Mouse (Mus musculus) fibroblast of lung, adult 2 months (primary cell): ENCODE data around the gene Letm1.
A peak's percentile ranks its signal among the peaks of the same experiment; 100 is the strongest.

Source experiments
- DNase-seq: peaks from one replicate; pipeline ENCODE4 v3.0.0-alpha.2; 2011; ENCODE audit warnings: low read depth

The Letm1 gene

GRCm38 (mm10) chr5:33782345-33782998, at the start of gene Letm1:
TSS of gene Letm1 (minus strand) at chr5:33782817.
- peak; percentile 77 for DNase-seq

GRCm38 (mm10) chr5:33830832-33831231, 48.2 kb upstream of the Letm1 start:
- no peak for DNase-seq

- no peak for DNase-seq
These were observed 47.3 kb upstream of the Letm1 start for GRCm38 (mm10) chr5:33829958-33830357.

GRCm38 (mm10) chr5:33828107-33828506, 45.5 kb upstream of the Letm1 start:
- no peak for DNase-seq

GRCm38 (mm10) chr5:33826001-33826400, 43.4 kb upstream of the Letm1 start:
- no peak for DNase-seq

GRCm38 (mm10) chr5:33822456-33822855, 39.8 kb upstream of the Letm1 start:
- DNase-seq: no peak

- no peak for DNase-seq
These were observed 39.3 kb upstream of the Letm1 start for GRCm38 (mm10) chr5:33821901-33822427.

GRCm38 (mm10) chr5:33820733-33821621, 38.4 kb upstream of the Letm1 start:
- no peak for DNase-seq

GRCm38 (mm10) chr5:33819876-33820732, 37.5 kb upstream of the Letm1 start, which contains the start of gene Nsd2:
TSS of gene Nsd2 (plus strand) at chr5:33820725.
- DNase-seq: peak; percentile 37

- peak; percentile 75 for DNase-seq
These were observed 36.7 kb upstream of the Letm1 start for GRCm38 (mm10) chr5:33819141-33819875.

GRCm38 (mm10) chr5:33818104-33818503, 35.5 kb upstream of the Letm1 start:
- no peak for DNase-seq

GRCm38 (mm10) chr5:33816008-33816725, 33.5 kb upstream of the Letm1 start:
- no peak for DNase-seq

GRCm38 (mm10) chr5:33811519-33811918, 28.9 kb upstream of the Letm1 start:
- DNase-seq: no peak

- no peak for DNase-seq
These were observed 20.7 kb upstream of the Letm1 start for GRCm38 (mm10) chr5:33803337-33803736.

- DNase-seq: no peak
These were observed 9.5 kb upstream of the Letm1 start for GRCm38 (mm10) chr5:33791912-33792643.

- DNase-seq: no peak
These were observed 378 bp upstream of the Letm1 start for GRCm38 (mm10) chr5:33782999-33783390.

GRCm38 (mm10) chr5:33781964-33782344, 663 bp downstream of the Letm1 start:
- DNase-seq: no peak

GRCm38 (mm10) chr5:33777195-33777594, 5.4 kb downstream of the Letm1 start:
- DNase-seq: no peak

GRCm38 (mm10) chr5:33743481-33743880, 39.1 kb downstream of the Letm1 start:
- DNase-seq: no peak

- DNase-seq: no peak
These were observed 42.1 kb downstream of the Letm1 start for GRCm38 (mm10) chr5:33740548-33740947.
